Mouse (Mus musculus) MN1 (cell line): ENCODE measurements around the gene Slc4a8.
A peak's percentile ranks its signal among the peaks of the same experiment; 100 is the strongest.

Experiments used
- DNase-seq: peaks from one replicate; pipeline ENCODE4 v3.0.0-alpha.2; 2016; ENCODE audit warnings: low spot score

Gene Slc4a8

DNA sequence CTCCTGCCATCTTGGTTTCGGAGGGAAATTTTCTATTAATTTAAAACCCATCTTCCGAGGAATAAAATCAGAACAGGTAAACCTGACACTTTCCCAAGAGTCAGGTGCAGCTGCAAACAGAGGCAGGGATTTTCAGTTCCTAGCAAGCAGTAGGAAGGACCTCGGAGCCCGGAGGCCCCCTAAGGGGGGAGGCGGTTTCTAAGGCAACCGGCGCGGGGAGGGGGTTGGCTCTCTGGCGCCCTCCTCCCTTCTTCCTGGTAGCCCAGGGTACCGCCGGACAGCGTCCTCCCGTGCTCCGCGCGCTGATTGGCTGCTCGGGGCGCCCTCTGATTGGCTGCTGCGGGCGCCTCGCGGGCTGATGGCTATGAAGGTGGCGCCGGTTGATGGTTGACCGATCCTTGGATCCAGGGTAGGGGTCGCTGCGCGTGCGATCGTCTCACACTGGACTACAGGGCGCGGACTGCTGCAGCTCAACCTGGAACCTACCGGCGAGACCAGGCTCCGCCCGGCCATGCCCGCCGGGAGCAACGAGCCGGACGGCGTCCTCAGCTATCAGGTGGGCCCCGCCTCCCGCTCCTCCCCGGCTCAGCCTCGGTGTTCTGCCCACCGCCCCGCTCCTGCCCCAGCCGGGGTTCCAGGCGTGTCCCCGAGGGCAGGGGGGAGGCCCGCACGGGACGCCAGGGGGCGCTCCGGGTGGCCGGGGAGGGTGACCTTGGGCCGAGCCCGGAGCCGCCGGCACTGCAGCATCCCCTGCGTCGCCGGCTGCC lies at the start of gene Slc4a8:
TSS of gene Slc4a8 (plus strand) at position 329 of the 767 bp plus-strand sequence.
- peak; percentile 99 for DNase-seq

- no peak for DNase-seq
These were observed 47.1 kb upstream of the Slc4a8 start for GRCm38 (mm10) chr15:100714470-100714869.

- DNase-seq = peak; percentile 40
These were observed 46.1 kb upstream of the Slc4a8 start for GRCm38 (mm10) chr15:100715399-100715993.

GRCm38 (mm10) chr15:100717933-100718332 lies 43.6 kb upstream of the Slc4a8 start:
- DNase-seq = no peak

DNA sequence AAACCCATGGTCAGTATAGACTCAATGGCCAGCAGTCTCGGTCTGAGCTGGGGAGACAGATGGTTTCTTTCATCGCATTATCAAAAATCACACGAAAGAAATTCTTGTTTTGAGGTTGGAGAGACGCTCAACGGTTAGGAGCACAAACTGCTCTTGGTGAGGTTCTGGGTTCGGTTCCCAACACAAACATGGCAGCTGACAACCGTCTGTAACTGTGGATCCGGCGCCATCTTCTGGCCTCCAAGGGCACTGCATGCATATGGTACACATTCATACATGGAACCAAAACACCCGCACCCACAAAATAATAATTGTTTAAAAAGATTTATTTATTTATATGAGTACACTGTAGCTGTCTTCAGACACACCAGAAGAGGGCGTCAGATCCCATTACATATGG lies 43.0 kb upstream of the Slc4a8 start:
- DNase-seq = no peak

DNA sequence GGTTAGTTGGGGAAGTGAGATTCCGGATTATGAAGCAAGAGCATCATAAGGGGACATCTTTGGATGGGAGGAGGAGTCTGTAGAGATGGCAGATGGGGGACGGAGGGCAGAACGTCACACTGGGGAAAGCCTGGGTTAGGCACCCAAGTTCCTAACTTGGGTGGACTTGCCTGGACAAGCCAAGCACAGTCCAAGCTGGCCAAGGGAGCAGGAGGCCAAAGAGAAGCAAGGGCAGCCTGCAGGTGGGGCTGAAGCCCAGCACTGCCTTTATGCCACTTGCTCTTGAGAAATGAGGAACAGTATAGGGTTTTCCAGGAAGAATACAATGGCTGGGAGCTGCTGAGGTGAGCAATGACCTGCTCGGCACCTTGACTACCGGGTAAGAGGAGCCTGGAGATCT lies 42.3 kb upstream of the Slc4a8 start:
- DNase-seq = no peak

- DNase-seq = no peak
These were observed 41.5 kb upstream of the Slc4a8 start for GRCm38 (mm10) chr15:100720066-100720465.

- no peak for DNase-seq
These were observed 40.1 kb upstream of the Slc4a8 start for GRCm38 (mm10) chr15:100721445-100721844.

GRCm38 (mm10) chr15:100722026-100722425 lies 39.5 kb upstream of the Slc4a8 start:
- peak; percentile 73 for DNase-seq

GRCm38 (mm10) chr15:100722564-100722963 lies 39.0 kb upstream of the Slc4a8 start:
- DNase-seq = no peak

DNA sequence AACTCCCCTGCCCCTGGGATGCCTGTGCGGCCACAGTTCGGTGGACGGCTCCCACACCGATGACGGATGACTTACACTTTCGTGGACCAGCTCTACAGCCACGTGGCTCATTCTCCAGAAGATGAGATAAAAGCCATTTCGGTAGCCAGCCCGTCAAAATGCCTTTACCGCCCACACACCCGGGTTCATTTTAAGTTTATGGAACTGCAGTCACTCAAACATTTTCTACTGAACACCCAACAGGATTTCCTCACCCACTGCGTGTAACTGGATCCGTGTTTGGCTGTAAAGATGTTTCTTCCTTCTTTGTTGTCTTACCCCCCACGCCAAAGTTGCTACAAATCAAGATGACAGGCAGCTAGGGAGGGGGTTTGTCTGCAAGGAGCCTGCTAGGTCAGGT lies 38.0 kb upstream of the Slc4a8 start:
- no peak for DNase-seq

GRCm38 (mm10) chr15:100726721-100727120 lies 34.8 kb upstream of the Slc4a8 start:
- DNase-seq = no peak

GRCm38 (mm10) chr15:100727834-100728233 lies 33.7 kb upstream of the Slc4a8 start:
- DNase-seq = no peak

DNA sequence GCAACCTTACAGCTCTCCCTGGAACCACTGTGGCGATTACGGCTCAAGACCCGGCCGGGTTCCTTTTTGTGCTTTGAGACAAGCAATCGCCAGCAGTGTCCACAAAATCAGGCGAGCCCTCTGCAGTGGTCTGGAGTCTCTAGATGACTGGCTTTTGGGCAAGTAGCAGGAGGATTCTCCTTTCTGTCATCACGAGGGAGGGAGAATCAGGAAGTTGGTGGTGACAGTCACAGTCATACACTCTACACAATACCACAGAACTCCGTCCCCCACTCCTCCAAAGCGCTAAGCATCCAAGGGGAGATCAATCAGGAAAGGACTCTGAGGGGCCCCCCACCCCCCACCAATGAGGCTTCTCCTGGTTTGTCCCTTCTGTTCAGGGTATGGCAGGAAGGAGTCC lies 33.0 kb upstream of the Slc4a8 start:
- DNase-seq = no peak

DNA sequence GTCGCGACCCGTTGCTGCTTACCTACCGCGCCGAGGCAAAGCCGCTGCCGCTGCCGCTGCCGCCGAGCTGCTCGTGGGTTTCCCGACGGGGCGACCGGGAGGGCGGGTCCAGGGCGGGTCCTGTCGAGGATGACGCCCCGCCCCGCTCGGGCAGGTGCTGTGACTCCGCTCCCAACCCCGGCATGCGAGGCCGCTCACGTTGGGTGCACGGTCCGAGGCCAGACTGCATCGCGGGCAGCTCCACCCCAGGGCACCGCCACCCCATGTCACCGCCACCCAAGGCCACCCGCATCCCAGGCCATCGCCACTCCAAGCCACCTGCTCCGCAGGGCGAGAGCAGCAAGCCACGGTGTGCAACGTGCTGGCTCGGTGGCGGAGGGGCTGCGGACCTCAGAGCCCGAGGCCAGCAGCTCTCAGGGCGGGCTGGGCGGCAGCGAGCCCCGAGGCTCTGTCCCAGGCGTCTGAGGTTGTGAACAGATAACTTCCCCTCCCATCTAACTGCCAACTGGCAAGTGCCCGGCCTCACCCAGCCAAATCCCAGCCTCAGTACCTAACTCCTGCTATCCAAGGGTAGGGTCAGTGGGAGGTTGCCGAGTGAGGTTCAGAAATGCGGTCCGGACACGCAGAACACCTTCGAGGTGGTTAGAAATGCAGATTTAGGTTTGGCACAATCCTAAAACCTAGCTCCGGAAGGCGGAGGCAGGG lies 32.1 kb upstream of the Slc4a8 start, which contains the start of gene Galnt6:
TSS of gene Galnt6 (minus strand) at position 96 of the 705 bp plus-strand sequence.
- no peak for DNase-seq

DNA sequence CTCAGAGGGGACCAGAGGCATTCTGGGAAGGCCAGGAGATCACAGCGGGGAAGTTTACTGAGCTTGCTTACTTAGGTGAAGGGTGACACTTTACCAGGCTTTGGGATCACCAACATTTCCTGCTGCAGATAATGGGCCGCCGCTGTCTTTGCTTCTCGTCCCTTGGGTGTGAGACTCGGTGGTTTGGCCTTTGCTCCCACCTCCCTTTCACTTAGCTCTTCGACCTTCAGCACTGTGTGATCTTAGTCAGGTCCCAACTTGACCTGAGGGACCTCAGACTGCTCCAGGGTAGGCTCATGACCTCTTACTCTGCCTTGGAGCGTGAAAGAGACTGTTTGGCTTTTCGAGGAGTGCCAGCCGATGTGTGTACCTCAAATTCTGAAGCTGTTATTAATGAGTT lies 30.5 kb upstream of the Slc4a8 start:
- no peak for DNase-seq

GRCm38 (mm10) chr15:100732580-100732979 lies 29.0 kb upstream of the Slc4a8 start:
- DNase-seq = peak; percentile 65

DNA sequence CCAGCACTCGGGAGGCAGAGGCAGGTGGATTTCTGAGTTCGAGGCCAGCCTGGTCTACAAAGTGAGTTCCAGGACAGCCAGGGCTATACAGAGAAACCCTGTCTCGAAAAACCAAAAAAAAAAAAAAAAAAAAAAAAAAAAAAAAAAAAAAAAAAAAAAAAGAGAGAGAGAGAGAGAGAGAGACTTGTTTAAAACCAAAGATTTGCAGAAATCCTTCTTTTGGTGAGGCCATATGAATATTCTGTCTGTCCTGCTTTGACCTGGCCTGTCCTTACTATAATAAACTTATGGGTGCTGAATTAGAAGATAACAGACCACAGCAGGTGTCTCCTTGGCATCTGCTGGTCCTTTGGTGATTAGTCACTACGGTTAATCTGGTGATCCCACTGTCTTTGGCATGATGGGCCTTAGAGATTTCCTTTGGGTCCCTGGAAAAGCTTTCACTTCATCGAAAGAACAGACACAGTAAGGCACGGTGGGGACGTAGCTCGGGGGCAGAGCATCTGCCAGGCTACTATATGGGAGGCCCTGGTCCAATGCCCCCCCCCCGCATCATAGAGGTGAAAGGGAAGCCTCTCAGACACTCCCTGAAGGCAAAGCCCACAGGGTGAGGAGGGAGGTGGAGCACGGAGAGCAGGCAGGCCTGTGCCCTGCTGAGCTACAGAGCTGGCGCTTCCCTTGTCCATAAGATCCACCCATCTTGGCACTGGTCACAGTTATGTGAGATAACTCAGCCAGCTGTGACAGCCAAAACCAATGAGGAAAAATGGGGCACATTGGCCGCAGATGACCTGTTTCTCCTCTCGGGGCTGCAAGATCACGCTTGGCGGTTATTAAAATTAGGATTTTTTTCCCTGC lies 26.2 kb upstream of the Slc4a8 start:
- peak; percentile 93 for DNase-seq

DNA sequence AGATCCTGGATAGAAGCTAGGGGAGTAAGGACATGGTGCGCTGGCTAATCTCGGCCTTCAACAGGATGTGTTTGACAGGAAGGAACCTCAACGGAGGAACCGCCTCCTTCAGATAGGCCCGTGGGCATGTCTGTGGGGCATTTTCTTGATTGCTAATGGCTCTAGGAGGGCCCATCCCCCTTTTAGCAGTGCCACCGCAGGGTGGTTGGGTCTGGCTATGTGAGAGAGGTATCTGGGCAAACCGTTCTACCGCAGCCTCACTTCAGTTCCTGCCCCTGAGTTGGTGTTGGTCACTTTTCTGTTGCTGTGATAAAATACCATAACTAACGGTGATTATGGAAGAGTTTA lies 25.6 kb upstream of the Slc4a8 start:
- DNase-seq = no peak

GRCm38 (mm10) chr15:100737667-100738066 lies 23.9 kb upstream of the Slc4a8 start:
- DNase-seq = no peak

DNA sequence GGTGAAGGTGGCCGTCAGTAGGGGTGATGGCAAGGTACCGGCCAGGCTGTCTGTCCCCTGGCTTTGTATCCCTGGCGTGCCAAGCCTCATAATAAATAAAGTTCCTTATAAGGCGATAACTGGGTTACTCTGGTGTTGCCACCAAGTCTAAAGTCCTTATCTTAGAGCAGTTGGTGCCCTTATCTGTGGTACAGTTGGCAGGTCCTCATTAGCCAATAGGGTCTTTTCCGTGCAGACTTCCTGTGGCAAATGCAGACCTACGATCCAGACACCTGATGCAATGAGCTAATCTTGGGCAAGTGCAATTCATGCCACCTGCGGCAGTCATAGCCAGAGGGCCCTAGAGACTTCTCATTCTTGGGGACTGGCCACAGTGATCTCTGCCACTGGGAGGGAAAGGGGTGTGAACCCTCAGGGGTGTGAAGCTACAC lies 23.2 kb upstream of the Slc4a8 start:
- no peak for DNase-seq

DNA sequence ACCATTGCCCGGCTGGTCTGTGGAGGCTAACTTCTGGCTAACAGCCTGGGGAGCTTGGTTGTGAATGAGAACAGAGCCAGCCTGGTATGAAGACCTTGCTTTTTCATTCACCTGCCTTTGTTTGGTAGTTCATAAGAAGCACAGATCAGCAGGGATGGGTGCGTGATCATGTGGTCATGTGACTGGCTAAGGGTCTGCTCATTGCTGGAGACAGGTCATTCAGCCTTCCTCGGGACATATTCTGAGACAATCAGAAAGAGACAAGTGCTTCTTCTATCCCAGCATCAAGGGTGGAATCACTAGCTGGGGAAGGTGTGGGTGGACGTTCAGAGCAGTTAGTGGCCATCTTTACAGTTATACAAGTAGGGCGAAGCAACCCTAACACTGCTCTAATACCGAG lies 22.1 kb upstream of the Slc4a8 start:
- DNase-seq = no peak
